Mouse (Mus musculus): Measurements from ENCODE around the gene Tspyl4.

DNA sequence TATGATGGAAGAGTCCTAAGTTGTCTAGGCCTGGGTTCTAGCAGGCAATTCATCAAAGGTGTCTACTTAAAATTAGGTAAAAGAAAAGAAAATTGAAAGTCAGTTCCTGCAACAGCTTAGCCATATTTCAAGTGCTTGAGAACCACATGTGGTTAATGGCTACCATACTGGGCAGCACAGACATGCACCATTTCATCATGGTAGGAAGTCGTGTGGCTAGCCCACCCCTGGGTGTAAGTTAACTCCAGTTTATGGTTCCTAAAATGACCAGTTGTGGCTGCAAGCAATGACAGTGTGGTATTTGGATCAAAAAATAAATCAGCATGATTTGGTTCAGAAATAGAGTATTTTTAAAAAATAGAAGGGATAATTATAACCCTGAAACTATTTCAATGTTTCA, 44.6 kb downstream of the Tspyl4 start:
- no peak for TF ChIP-seq CTCF (IDR thresholded peaks at IDR 0.05; ENCODE audit: low read depth)
- TF ChIP-seq EP300 (IDR thresholded peaks at IDR 0.05; ENCODE audit: low read depth): no peak
